Mouse (Mus musculus) right cerebral cortex, postnatal 10 days (tissue): ENCODE data around the gene Cwc25.

ENCODE experiments used
- DNase-seq, 2 experiments: peaks; one replicate each; pipeline ENCODE4 v3.0.0; 2021; ENCODE audit warnings: low spot score in 2 of 2

The Cwc25 gene

GRCm38 (mm10) chr11:97766154-97766881 is at the start of gene Cwc25:
Gene Cwc25, minus strand, starts transcription at chr11:97766556.
- peak; percentile 97 to 98 for DNase-seq

GRCm38 (mm10) chr11:97815736-97816135 is 49.4 kb upstream of the Cwc25 start:
- no peak for DNase-seq

GRCm38 (mm10) chr11:97813746-97814515 is 47.6 kb upstream of the Cwc25 start:
- no peak for DNase-seq

- no peak for DNase-seq
These were observed 46.7 kb upstream of the Cwc25 start for GRCm38 (mm10) chr11:97813085-97813484.

GRCm38 (mm10) chr11:97812491-97812921 is 46.1 kb upstream of the Cwc25 start:
- peak; percentile 78 to 86 for DNase-seq

GRCm38 (mm10) chr11:97811569-97812362 is 45.4 kb upstream of the Cwc25 start:
- no peak for DNase-seq

- DNase-seq: no peak
These were observed 44.6 kb upstream of the Cwc25 start for GRCm38 (mm10) chr11:97810970-97811369.

- no peak for DNase-seq
These were observed 44.0 kb upstream of the Cwc25 start for GRCm38 (mm10) chr11:97810356-97810755.

GRCm38 (mm10) chr11:97809235-97810121 is 43.1 kb upstream of the Cwc25 start:
- no peak for DNase-seq

GRCm38 (mm10) chr11:97808621-97809234 is 42.4 kb upstream of the Cwc25 start:
- no peak for DNase-seq

GRCm38 (mm10) chr11:97808093-97808492 is 41.7 kb upstream of the Cwc25 start:
- DNase-seq: no peak

GRCm38 (mm10) chr11:97807626-97808025 is 41.3 kb upstream of the Cwc25 start:
- DNase-seq: no peak

GRCm38 (mm10) chr11:97806613-97806964 is 40.2 kb upstream of the Cwc25 start:
- no peak for DNase-seq

- DNase-seq: peak in 1 of 2 experiments; percentile 62
These were observed 39.6 kb upstream of the Cwc25 start for GRCm38 (mm10) chr11:97805662-97806612.

- DNase-seq: peak; percentile 51 to 65
These were observed 38.7 kb upstream of the Cwc25 start for GRCm38 (mm10) chr11:97804841-97805661.

GRCm38 (mm10) chr11:97803847-97804246 is 37.5 kb upstream of the Cwc25 start:
- DNase-seq: no peak

GRCm38 (mm10) chr11:97802495-97802894 is 36.1 kb upstream of the Cwc25 start:
- DNase-seq: peak in 1 of 2 experiments; percentile 10

GRCm38 (mm10) chr11:97802194-97802470 is 35.8 kb upstream of the Cwc25 start:
- no peak for DNase-seq
